Mouse (Mus musculus): ENCODE data around the gene Etv5. TPM values are rescaled to one million over a fixed set of nuclear protein-coding genes. Genes with fewer than 3 reads are reported as not detected.
A peak's percentile ranks its signal among the peaks of the same experiment; 100 is the strongest.

Etv5 gene
- total RNA-seq, 4 experiments from 2014 or later = 26.9 to 38.9 (median 29.8) TPM

GRCm38 (mm10) chr16:22429377-22429776 lies 10.1 kb downstream of the Etv5 start:
- DNase-seq = no peak

- peak; percentile 40 for DNase-seq
Observed at GRCm38 (mm10) chr16:22428853-22429341, 10.6 kb downstream of the Etv5 start.

GRCm38 (mm10) chr16:22426866-22427265 lies 12.7 kb downstream of the Etv5 start:
- DNase-seq = no peak

GRCm38 (mm10) chr16:22422256-22422655 lies 17.3 kb downstream of the Etv5 start:
- no peak for DNase-seq

GRCm38 (mm10) chr16:22417931-22418330 lies 21.6 kb downstream of the Etv5 start:
- no peak for DNase-seq

- DNase-seq = no peak
Observed at GRCm38 (mm10) chr16:22417044-22417443, 22.5 kb downstream of the Etv5 start.

- DNase-seq = no peak
Observed at GRCm38 (mm10) chr16:22416140-22416848, 23.2 kb downstream of the Etv5 start.

GRCm38 (mm10) chr16:22414205-22414754 lies 25.2 kb downstream of the Etv5 start:
- no peak for DNase-seq

- DNase-seq = no peak
Observed at GRCm38 (mm10) chr16:22412459-22413229, 26.9 kb downstream of the Etv5 start.

GRCm38 (mm10) chr16:22411764-22412163 lies 27.8 kb downstream of the Etv5 start:
- DNase-seq = no peak

- no peak for DNase-seq
Observed at GRCm38 (mm10) chr16:22410000-22410399, 29.5 kb downstream of the Etv5 start.

GRCm38 (mm10) chr16:22408642-22409360 lies 30.7 kb downstream of the Etv5 start:
- DNase-seq = no peak

- no peak for DNase-seq
Observed at GRCm38 (mm10) chr16:22406747-22407146, 32.8 kb downstream of the Etv5 start.

- DNase-seq = no peak
Observed at GRCm38 (mm10) chr16:22406050-22406449, 33.5 kb downstream of the Etv5 start.

GRCm38 (mm10) chr16:22405492-22405891 lies 34.0 kb downstream of the Etv5 start:
- DNase-seq = no peak

GRCm38 (mm10) chr16:22403715-22404114 lies 35.8 kb downstream of the Etv5 start:
- no peak for DNase-seq

GRCm38 (mm10) chr16:22402600-22402999 lies 36.9 kb downstream of the Etv5 start:
- DNase-seq = no peak

GRCm38 (mm10) chr16:22400226-22400625 lies 39.3 kb downstream of the Etv5 start:
- no peak for DNase-seq

GRCm38 (mm10) chr16:22398784-22399453 lies 40.6 kb downstream of the Etv5 start:
- DNase-seq = no peak

GRCm38 (mm10) chr16:22398354-22398753 lies 41.2 kb downstream of the Etv5 start:
- DNase-seq = no peak

- no peak for DNase-seq
Observed at GRCm38 (mm10) chr16:22396420-22396819, 43.1 kb downstream of the Etv5 start.

All from adrenal gland, adult 8-10 months (tissue).